Mouse (Mus musculus): ENCODE measurements at regions not wholly inside any gene's neighbourhood (a gene's known extent, or its start where the extent isn't known, plus 50 kb on each side); places are given as distances from the start of the nearest gene placed in this dataset.

- TF ChIP-seq CTCF (IDR thresholded peaks at IDR 0.05; ENCODE audit: borderline replicate concordance, insufficient read depth, low read depth, low read length) = peak; percentile 76
- TF ChIP-seq POLR2A (IDR thresholded peaks at IDR 0.05; ENCODE audit: borderline replicate concordance, insufficient read depth, low read length) = no peak
Observed at GRCm38 (mm10) chr1:34700237-34701030, 121.0 kb downstream of the Amer3 start.
